Mouse (Mus musculus) heart, embryonic 13.5 days (tissue): Measurements from ENCODE around the gene Hectd4. TPM values are rescaled to one million over a fixed set of nuclear protein-coding genes. Genes with fewer than 3 reads are reported as not detected.
"Not testable (repeated sequence)": the region's sequence is repeated elsewhere in the genome, so short reads cannot be mapped to it uniquely, and the experiment has no call there.

ENCODE experiments used
- ATAC-seq: fragments of 200-750 bp; cut with Nextera tagmentation; 2 replicates; pipeline ENCODE4 v1.8.0; 2017; ENCODE audit warnings: moderate TSS enrichment; ENCODE audit not compliant: insufficient number of reproducible peaks, low FRiP score, low TSS enrichment; ENCODE audit errors: extremely low read depth
- H3K27ac ChIP-seq: fragments of 300-500 bp; sonication (generic); replicated peaks from 2 replicates; pipeline ENCODE4 v1.5.1; 2015; ENCODE audit warnings: moderate library complexity, mild to moderate bottlenecking, inconsistent platforms
- H3K27me3 ChIP-seq: fragments of 300-500 bp; sonication (generic); replicated peaks from 2 replicates; pipeline ENCODE4 v1.6.1; 2015; ENCODE audit warnings: mild to moderate bottlenecking, inconsistent platforms
- H3K36me3 ChIP-seq: fragments of 300-500 bp; sonication (generic); 2 replicates; pipeline ENCODE4 v1.6.1; 2015; ENCODE audit warnings: mild to moderate bottlenecking, inconsistent platforms
- H3K4me1 ChIP-seq: fragments of 300-500 bp; sonication (generic); 2 replicates; pipeline ENCODE4 v1.6.1; 2015; ENCODE audit warnings: inconsistent platforms
- H3K4me2 ChIP-seq: fragments of 300-500 bp; sonication (generic); 2 replicates; pipeline ENCODE4 v1.6.1; 2015; ENCODE audit warnings: inconsistent platforms, mild to moderate bottlenecking, moderate library complexity
- H3K4me3 ChIP-seq: fragments of 300-500 bp; sonication (generic); 2 replicates; pipeline ENCODE4 v1.5.1; 2015; ENCODE audit warnings: moderate library complexity, mild to moderate bottlenecking, inconsistent platforms
- H3K9ac ChIP-seq: fragments of 300-500 bp; sonication (generic); 2 replicates; pipeline ENCODE4 v1.6.1; 2015; ENCODE audit warnings: inconsistent platforms, mild to moderate bottlenecking, moderate library complexity
- H3K9me3 ChIP-seq: fragments of 300-500 bp; sonication (generic); 2 replicates; pipeline ENCODE4 v1.6.1; 2016; ENCODE audit warnings: inconsistent platforms
- WGBS: fragments of 180-500 bp; shearing (Covaris S2); methylation state at CpG from one replicate; pipeline ENCODE4 v1.1.7; 2015; ENCODE audit warnings: mixed read lengths; 5-methylcytosine and 5-hydroxymethylcytosine counted together
- polyA plus RNA-seq: library from polyadenylated mRNA; unstranded; fragments of >200 nt; fragmentation: Nextera tagmentation; extraction: Ambion mirVana; gene quantifications from 2 replicates; pipeline ENCODE4 v1.2.1, GENCODE M21; 2015

Hectd4 gene
- polyA plus RNA-seq, 1 experiment from 2014 or later: 2.8 TPM

DNA sequence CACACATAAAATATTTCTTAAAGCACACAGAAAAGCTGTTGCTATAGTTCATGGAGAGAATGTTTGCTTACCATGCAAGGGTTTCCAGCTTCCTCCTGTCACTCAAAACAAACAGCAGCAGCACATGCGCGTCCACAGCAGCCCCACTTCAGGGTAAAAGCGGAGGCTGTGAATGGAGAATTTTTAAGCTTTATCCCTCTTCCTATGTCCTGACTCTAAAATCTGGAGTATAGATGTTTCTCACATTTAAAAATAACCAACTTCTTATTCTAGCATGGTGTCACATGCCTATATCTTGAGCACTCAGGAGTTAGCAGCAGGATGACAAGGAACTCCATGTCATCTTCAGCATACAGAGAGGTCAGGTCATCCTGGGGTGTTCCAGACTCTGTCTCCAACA, 70.3 kb downstream of the Hectd4 start:
- Histone ChIP-seq H3K4me2 (no peak overlapping the region), H3K4me1 (no peaks in the 10 kb centered on the region; the same call in 1 of the 2 replicates), H3K4me3 (no peak overlapping the region), H3K27me3 (no peaks in the 10 kb centered on the region), H3K9ac (no peak overlapping the region), H3K36me3 (peaks cover 93% of the 10 kb centered on the region), H3K9me3 (no peaks in the 10 kb centered on the region), H3K27ac (no peak overlapping the region)
- 92% methylated on average over 3 of the region's 3 CpGs for WGBS
- no peak for ATAC-seq

DNA sequence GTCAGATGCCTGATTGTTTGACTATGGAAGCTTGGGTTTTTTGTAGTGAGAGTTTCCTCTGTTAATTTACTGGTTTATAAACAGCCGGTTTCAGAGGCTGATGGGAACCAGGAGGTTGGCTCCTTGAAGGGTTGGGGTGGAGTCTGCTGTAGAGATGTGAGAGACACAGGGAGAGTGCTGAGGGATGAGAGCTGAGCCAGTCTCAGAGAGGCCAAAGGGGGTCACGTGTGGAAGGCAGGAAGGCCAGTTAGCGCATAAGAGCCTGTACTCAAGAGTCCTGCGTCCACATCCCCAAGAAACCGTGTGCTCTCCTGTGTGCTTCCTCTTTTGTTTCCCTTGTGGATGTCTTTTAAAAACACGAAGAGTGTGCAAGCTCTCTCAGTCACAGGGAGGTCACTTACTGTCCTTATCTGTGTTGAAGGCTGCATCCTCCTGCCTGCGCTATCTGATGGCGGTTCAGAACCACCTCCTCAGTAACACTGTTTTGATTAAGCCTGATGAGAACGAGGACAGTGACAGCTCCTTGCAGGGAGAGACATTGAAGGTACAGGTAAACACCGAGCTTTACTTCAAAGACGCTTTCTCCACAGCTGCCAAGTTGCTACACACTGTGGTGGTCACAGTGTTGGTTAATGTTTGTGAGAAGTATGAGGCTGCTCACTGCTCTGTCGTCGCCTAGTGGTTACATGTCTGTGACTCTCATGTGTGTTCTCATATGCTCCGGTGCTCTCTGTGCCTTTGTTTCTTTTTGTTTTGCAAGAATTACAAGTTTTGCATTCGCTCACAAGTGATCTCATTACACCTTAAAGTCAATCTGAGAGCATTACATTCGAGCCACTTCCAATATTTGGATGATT, 72.5 kb downstream of the Hectd4 start:
- H3K9ac ChIP-seq: no peak overlapping the region
- no peaks in the 10 kb centered on the region; the same call in 1 of the 2 replicates for H3K4me1 ChIP-seq
- H3K36me3 ChIP-seq: peaks cover 93% of the 10 kb centered on the region
- H3K4me2 ChIP-seq: no peak overlapping the region
- no peak overlapping the region for H3K4me3 ChIP-seq
- H3K9me3 ChIP-seq: no peaks in the 10 kb centered on the region
- WGBS: 61% methylated on average over 16 of the region's 16 CpGs
- no peak overlapping the region for H3K27ac ChIP-seq
- no peaks in the 10 kb centered on the region for H3K27me3 ChIP-seq
- no peak for ATAC-seq

DNA sequence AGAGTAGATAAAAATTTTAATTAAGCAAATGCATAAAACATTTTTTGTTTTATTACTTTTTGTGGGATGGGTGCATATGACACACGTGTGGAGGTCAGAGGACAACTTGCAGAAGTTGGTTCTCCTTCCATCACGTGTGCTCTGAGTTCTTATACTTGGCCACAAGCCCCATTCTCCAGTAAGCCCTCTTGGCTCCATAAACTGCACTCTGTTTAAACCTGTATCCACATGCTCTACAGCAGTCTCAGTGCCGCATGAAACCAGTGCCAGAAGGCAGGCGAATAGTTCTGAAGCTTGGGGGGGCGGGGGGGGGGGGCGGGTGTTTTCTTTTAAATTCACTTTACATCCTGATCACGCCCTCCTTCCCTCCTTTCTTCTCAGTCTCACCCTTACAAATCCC, 85.0 kb downstream of the Hectd4 start:
- no peaks in the 10 kb centered on the region for H3K27me3 ChIP-seq
- H3K36me3 ChIP-seq: peaks cover 96% of the 10 kb centered on the region
- no peaks in the 10 kb centered on the region for H3K9me3 ChIP-seq
- WGBS: 87% methylated on average over 7 of the region's 7 CpGs
- no peak overlapping the region for H3K9ac ChIP-seq
- no peak for ATAC-seq
- no peaks in the 10 kb centered on the region for H3K4me1 ChIP-seq
- no peak overlapping the region for H3K4me2 ChIP-seq
- H3K4me3 ChIP-seq: no peak overlapping the region
- H3K27ac ChIP-seq: no peak overlapping the region

DNA sequence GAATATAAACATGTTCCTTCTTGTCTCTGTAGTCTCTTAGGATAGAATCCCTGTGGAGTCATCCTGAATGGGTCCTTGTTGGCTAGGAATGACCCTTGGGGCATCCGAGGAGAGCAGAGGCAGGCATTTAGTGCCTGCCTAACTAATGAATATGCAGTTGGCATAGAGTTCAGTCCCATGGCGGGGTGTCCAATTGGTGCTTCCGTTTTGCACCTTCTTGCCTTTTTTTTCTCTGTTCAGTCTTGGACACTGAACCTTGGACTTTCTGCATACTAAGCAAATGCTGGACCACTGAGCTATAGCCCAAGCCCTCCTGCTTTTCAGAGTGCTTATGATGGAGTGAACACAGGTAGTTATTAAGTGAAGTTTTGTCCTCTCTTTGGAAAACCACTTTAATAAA, 87.6 kb downstream of the Hectd4 start:
- Histone ChIP-seq H3K4me3 (no peak overlapping the region), H3K9ac (no peak overlapping the region), H3K36me3 (peaks cover 99% of the 10 kb centered on the region), H3K27me3 (no peaks in the 10 kb centered on the region), H3K9me3 (no peaks in the 10 kb centered on the region), H3K4me1 (no peaks in the 10 kb centered on the region), H3K27ac (no peak overlapping the region), H3K4me2 (no peak overlapping the region)
- ATAC-seq: no peak
- 84% methylated on average over 3 of the region's 3 CpGs for WGBS

DNA sequence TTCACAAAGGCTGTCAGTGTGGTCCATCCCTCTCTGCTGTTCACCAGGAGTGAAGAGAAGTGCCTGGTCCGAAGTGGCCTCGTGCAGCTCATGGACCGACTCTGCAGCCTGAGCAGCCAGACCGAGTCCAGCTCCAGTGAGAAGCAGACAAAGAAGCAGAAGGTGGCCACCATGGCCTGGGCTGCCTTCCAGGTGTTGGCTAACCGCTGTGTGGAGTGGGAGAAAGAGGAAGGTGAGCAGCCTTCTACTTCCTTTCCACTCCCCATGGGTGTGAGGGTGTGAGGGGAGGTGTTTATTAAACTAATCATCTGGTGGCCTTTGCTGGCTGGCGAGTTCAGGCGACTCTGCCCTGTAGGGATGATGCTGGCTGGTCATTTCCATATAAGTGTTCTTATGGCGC, 91.6 kb downstream of the Hectd4 start:
- 87% methylated on average over 8 of the region's 8 CpGs for WGBS
- no peaks in the 10 kb centered on the region for H3K4me1 ChIP-seq
- H3K9ac ChIP-seq: no peak overlapping the region
- H3K4me2 ChIP-seq: no peak overlapping the region
- no peak overlapping the region for H3K27ac ChIP-seq
- ATAC-seq: no peak
- no peak overlapping the region for H3K4me3 ChIP-seq
- peaks cover 100% of the 10 kb centered on the region for H3K36me3 ChIP-seq
- H3K27me3 ChIP-seq: no peaks in the 10 kb centered on the region
- no peaks in the 10 kb centered on the region for H3K9me3 ChIP-seq

DNA sequence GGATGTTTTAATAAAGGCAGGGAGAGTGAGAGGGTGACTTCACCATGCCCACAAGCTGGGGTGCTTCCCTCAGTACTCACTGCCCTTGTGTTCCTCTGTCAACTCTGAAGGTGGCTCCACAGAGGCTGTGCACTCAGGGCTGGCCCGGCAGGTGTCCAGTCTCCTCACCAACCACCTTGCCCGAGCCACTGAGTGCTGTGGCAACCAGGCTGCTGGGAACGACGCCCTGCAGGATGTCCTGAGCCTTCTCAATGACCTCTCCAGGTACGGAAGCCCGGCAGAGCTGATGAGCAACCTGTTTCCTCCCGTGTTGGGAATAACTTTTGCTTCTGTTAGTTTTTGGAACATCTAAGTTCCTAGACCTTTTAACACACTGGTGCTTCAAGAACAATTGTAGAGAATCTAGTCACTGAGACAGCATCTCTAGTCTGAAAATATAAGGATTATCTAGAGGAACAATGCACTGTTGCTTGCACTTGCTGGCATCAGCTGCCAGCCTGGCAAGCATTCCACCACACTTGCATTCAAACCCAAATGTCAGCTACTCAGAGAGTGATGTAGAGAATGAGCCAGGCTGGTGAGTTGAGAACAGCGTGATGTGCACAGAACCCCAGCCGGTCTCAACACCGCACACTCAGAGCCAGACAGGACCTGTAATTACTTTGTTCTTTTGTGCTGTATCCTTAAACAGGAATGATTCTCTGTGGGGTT, 93.9 kb downstream of the Hectd4 start:
- no peak for ATAC-seq
- H3K9me3 ChIP-seq: no peaks in the 10 kb centered on the region
- WGBS: 89% methylated on average over 10 of the region's 10 CpGs
- no peak overlapping the region for H3K27ac ChIP-seq
- peaks cover 100% of the 10 kb centered on the region for H3K36me3 ChIP-seq
- no peak overlapping the region for H3K4me2 ChIP-seq
- no peak overlapping the region for H3K4me3 ChIP-seq
- H3K27me3 ChIP-seq: no peaks in the 10 kb centered on the region
- H3K9ac ChIP-seq: no peak overlapping the region
- no peaks in the 10 kb centered on the region for H3K4me1 ChIP-seq

DNA sequence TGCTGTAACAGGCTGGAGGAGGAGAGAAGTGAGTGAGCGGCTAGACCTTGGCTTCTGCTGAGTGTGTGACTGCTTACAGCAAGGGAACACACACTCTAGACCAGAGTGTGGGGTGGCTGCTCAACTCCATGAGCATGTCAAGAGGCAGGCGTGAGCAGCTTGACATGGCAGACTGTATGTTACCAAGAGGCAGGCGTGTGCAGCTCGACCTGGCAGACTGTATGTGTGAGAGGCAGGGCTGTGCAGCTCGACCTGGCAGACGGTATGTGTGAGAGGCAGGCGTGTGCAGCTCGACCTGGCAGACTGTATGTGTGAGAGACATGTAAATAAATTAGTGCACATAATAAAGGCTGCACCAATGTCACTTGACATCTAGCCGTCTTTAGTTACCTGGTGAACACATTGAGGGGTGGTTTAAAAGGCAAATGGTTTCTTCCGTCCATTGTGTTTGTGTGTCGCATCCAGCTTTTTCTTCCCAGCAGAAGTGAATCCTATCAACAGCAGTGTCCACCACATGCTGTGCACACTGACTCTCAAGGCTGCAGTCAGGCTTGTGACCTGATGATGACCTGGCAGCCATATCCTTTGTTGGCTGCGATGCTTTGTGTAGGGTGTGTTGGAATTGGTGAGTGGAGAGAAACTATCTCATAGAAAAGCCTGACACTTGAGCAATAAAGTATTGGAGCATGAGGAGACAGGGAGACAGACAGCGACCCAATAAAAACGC, 106.2 kb downstream of the Hectd4 start:
- no peak overlapping the region for H3K4me2 ChIP-seq
- WGBS: 92% methylated on average over 14 of the region's 14 CpGs
- no peak for ATAC-seq
- no peaks in the 10 kb centered on the region for H3K4me1 ChIP-seq
- peaks cover 90% of the 10 kb centered on the region for H3K36me3 ChIP-seq
- H3K27ac ChIP-seq: no peak overlapping the region
- no peak overlapping the region for H3K4me3 ChIP-seq
- no peaks in the 10 kb centered on the region for H3K27me3 ChIP-seq
- no peaks in the 10 kb centered on the region for H3K9me3 ChIP-seq
- H3K9ac ChIP-seq: no peak overlapping the region

DNA sequence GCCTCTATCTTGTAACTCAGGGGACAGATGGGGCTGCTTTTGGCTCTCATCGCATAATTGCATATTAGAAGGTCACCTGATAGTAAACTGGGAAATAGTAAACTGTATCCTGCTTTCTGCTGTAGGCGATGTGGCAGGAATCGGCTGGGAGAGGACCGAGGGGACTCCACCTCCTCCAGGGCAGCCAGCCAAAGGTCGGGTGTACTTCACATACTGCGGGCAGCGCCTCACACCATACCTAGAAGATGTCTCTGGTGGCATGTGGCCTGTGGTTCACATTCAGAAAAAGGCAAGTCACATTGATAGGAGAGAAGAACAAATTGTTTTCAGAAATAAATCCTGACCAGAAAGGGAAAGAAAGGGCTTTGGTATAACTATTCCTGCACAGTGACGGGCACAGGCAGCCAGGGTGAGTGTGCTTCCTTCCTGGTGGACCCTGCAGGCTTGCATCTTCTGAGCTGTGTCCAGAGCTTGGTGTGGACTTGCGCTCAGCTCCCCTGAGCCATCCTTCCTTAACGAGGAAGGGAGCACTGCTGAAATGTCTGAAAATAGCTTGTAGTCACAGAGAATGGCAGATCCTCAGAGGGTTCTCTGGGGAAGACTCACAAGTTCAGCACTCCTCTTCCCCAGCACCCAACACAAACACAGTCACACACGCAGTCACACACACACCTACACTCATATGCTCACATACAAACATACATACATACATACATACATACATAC, 109.5 kb downstream of the Hectd4 start:
- H3K9me3 ChIP-seq: no peaks in the 10 kb centered on the region
- H3K27ac ChIP-seq: peak overlapping the region; percentile 77
- 66% methylated on average over 11 of the region's 11 CpGs for WGBS
- H3K27me3 ChIP-seq: no peaks in the 10 kb centered on the region
- H3K4me3 ChIP-seq: peak overlapping the region; percentile 39
- ATAC-seq: no peak
- H3K36me3 ChIP-seq: peaks cover 90% of the 10 kb centered on the region
- H3K9ac ChIP-seq: peak overlapping the region; percentile 76
- no peaks in the 10 kb centered on the region for H3K4me1 ChIP-seq
- H3K4me2 ChIP-seq: peak overlapping the region; percentile 60

DNA sequence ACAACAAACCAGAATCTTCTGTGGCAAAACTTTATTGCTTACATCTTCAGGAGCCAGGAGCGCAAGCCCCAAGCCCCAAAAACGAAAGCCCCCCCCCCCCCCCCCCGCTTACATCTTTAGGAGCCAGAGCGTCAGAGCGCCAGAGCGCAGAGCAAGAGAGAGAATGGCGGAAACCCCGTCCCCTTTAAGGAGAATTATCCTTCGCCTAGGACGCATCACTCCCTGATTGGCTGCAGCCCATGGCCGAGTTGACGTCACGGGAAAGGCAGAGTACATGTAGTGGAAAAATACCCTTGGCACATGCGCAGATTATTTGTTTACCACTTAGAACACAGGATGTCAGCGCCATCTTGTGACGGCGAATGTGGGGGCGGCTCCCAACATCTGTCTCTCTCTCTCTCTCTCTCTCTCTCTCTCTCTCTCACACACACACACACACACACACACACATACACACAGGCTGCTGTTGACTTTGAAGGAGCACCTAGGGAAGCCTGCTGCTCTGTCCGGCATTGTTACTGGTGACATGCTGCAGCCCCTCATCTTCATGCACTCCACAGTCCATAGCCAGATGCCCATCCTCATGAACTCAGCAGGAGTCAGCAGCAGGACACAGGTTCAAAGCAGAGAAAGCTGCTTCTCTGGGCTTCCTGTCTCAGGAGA, 110.3 kb downstream of the Hectd4 start:
- peaks cover 90% of the 10 kb centered on the region for H3K36me3 ChIP-seq
- not testable (repeated sequence) for ATAC-seq, H3K27me3 ChIP-seq, H3K9me3 ChIP-seq, H3K4me1 ChIP-seq
- peak overlapping the region; percentile 60 for H3K4me2 ChIP-seq
- H3K4me3 ChIP-seq: peak overlapping the region; percentile 39
- peak overlapping the region; percentile 77 for H3K27ac ChIP-seq
- 76% methylated on average over 12 of the region's 19 CpGs for WGBS
- peak overlapping the region; percentile 76; the same call in 1 of the 2 replicates for H3K9ac ChIP-seq

DNA sequence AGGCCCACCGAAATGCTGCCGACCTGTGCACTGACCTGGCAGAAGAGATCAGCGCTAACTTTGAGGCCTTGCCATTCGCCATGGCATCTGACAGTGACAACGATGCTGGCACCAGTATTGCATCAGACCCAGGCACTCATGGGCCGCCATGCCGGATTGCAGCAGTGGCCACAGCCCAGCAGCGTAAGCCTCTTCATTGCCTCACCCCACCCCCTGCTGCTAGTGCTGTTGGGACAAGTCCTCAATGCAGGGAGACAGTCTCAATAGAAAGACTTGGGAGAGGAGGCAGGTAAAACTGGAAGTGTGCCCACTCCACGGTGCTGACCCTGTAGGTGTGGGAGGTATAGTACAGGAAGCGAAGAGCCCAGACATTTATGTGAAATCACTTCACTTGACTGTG, 111.7 kb downstream of the Hectd4 start:
- H3K4me3 ChIP-seq: no peak overlapping the region
- no peak overlapping the region for H3K9ac ChIP-seq
- no peaks in the 10 kb centered on the region for H3K27me3 ChIP-seq
- peaks cover 90% of the 10 kb centered on the region for H3K36me3 ChIP-seq
- WGBS: 91% methylated on average over 10 of the region's 10 CpGs
- H3K9me3 ChIP-seq: no peaks in the 10 kb centered on the region
- no peak overlapping the region for H3K4me2 ChIP-seq
- no peak overlapping the region for H3K27ac ChIP-seq
- no peak for ATAC-seq
- H3K4me1 ChIP-seq: no peaks in the 10 kb centered on the region
